Mouse (Mus musculus) forebrain, postnatal 0 days (tissue): ENCODE data around the gene Tmem9b. TPM values are rescaled to one million over a fixed set of nuclear protein-coding genes. Genes with fewer than 3 reads are reported as not detected.

Experiments used
- ATAC-seq: fragments of 200-750 bp; cut with Nextera tagmentation; 2 replicates; pipeline ENCODE4 v1.8.0; 2017; ENCODE audit warnings: mild to moderate bottlenecking, moderate library complexity
- DNase-seq: peaks from one replicate; pipeline ENCODE4 v3.0.0-alpha.2; 2015
- H3K27ac ChIP-seq: fragments of 300-500 bp; sonication (generic); 2 replicates; pipeline ENCODE4 v1.5.1; 2014; ENCODE audit warnings: low read depth, mild to moderate bottlenecking, antibody characterized with exemption, low read length, moderate library complexity, mixed read lengths
- H3K27me3 ChIP-seq: fragments of 300-500 bp; sonication (generic); 2 replicates; pipeline ENCODE4 v1.6.1; 2014; ENCODE audit warnings: mild to moderate bottlenecking, low read length, mixed read lengths; ENCODE audit not compliant: insufficient read depth
- H3K36me3 ChIP-seq: fragments of 300-500 bp; sonication (generic); 2 replicates; pipeline ENCODE4 v1.6.1; 2014; ENCODE audit warnings: mild to moderate bottlenecking, moderate library complexity; ENCODE audit not compliant: insufficient read depth
- H3K4me1 ChIP-seq: fragments of 300-500 bp; sonication (generic); 2 replicates; pipeline ENCODE4 v1.6.1; 2014; ENCODE audit warnings: antibody characterized with exemption; ENCODE audit not compliant: insufficient read depth
- H3K4me2 ChIP-seq: fragments of 300-500 bp; sonication (generic); 2 replicates; pipeline ENCODE4 v1.6.1; 2014; ENCODE audit warnings: low read depth, mild to moderate bottlenecking, moderate library complexity
- H3K4me3 ChIP-seq: fragments of 300-500 bp; sonication (generic); 2 replicates; pipeline ENCODE4 v1.5.1; 2014; ENCODE audit warnings: low read depth, low read length, mixed read lengths
- H3K9ac ChIP-seq: fragments of 300-500 bp; sonication (generic); 2 replicates; pipeline ENCODE4 v1.6.1; 2014; ENCODE audit warnings: mild to moderate bottlenecking
- H3K9me3 ChIP-seq: fragments of 300-500 bp; sonication (generic); 2 replicates; pipeline ENCODE4 v1.6.1; 2016; ENCODE audit warnings: low read length
- CTCF ChIP-seq: sonication (generic); IDR thresholded peaks from 2 replicates; pipeline ENCODE4 v1.5.1; 2016; ENCODE audit warnings: antibody characterized with exemption, control low read depth, low read depth
- WGBS: fragments of 180-500 bp; shearing (Covaris S2); extraction: QIAGEN DNeasy Blood & Tissue Kit; methylation state at CpG from one replicate; pipeline ENCODE4 v1.1.7; 2014; 5-methylcytosine and 5-hydroxymethylcytosine counted together
- polyA plus RNA-seq: library from polyadenylated mRNA; unstranded; fragments of >200 nt; fragmentation: Nextera tagmentation; extraction: Ambion mirVana; gene quantifications from 2 replicates; pipeline ENCODE4 v1.2.1, GENCODE M21; 2015
- total RNA-seq: library from RNA; depleted of rRNA; stranded (reverse); fragments of >200 nt; gene quantifications from 2 replicates; pipeline ENCODE4 v1.2.3, GENCODE M21; 2014; rRNA removed

Tmem9b gene
- total RNA-seq, result 109 and 139 TPM in 2 replicates
- polyA plus RNA-seq, result 157 and 178 TPM in 2 replicates

GRCm38 (mm10) chr7:109752008-109752925, at the start of gene Tmem9b:
Gene Tmem9b, minus strand, starts transcription at chr7:109752875.
- Histone ChIP-seq H3K4me3 (peak within 1 kb of the TSS; percentile 57), H3K4me1 (peaks cover 11% of the 10 kb centered on the region), H3K27me3 (no peaks in the 10 kb centered on the region), H3K9ac (peak within 1 kb of the TSS; percentile 83), H3K27ac (peak within 1 kb of the TSS; percentile 76), H3K36me3 (0 out of 2 replicates have a peak, but pooled peaks cover 8% of the 10 kb centered on the region), H3K4me2 (peak within 1 kb of the TSS; percentile 91), H3K9me3 (no peaks in the 10 kb centered on the region)
- ATAC-seq (peak; percentile 94), DNase-seq (peak; percentile 86)
- 3% methylated on average over 72 of the region's 74 CpGs for WGBS
- TF ChIP-seq CTCF, result 0 out of 2 replicates have a peak, but pooled peaks have one; percentile 15

GRCm38 (mm10) chr7:109800626-109801025, 48.0 kb upstream of the Tmem9b start:
- Histone ChIP-seq H3K4me1 (no peaks in the 10 kb centered on the region), H3K36me3 (no peaks in the 10 kb centered on the region), H3K9me3 (no peaks in the 10 kb centered on the region), H3K4me3 (no peak overlapping the region), H3K9ac (no peak overlapping the region), H3K27me3 (no peaks in the 10 kb centered on the region), H3K27ac (no peak overlapping the region), H3K4me2 (no peak overlapping the region)
- 88% methylated on average over 4 of the region's 4 CpGs for WGBS
- no peak for DNase-seq
- no peak for TF ChIP-seq CTCF
- ATAC-seq, result no peak

GRCm38 (mm10) chr7:109799168-109799567, 46.5 kb upstream of the Tmem9b start:
- WGBS, result 65% methylated on average over 11 of the region's 11 CpGs
- Histone ChIP-seq H3K27me3 (no peaks in the 10 kb centered on the region), H3K4me1 (no peaks in the 10 kb centered on the region), H3K9ac (no peak overlapping the region), H3K9me3 (no peaks in the 10 kb centered on the region), H3K4me3 (no peak overlapping the region), H3K27ac (no peak overlapping the region), H3K36me3 (no peaks in the 10 kb centered on the region), H3K4me2 (no peak overlapping the region)
- DNase-seq, result no peak
- no peak for TF ChIP-seq CTCF
- ATAC-seq, result no peak

GRCm38 (mm10) chr7:109795564-109795963, 42.9 kb upstream of the Tmem9b start:
- Histone ChIP-seq H3K27me3 (no peaks in the 10 kb centered on the region), H3K4me2 (no peak overlapping the region), H3K4me1 (no peaks in the 10 kb centered on the region), H3K36me3 (no peaks in the 10 kb centered on the region), H3K27ac (no peak overlapping the region), H3K4me3 (no peak overlapping the region), H3K9me3 (no peaks in the 10 kb centered on the region), H3K9ac (no peak overlapping the region)
- no peak for TF ChIP-seq CTCF
- ATAC-seq (no peak), DNase-seq (no peak)
- 84% methylated on average over 5 of the region's 5 CpGs for WGBS

GRCm38 (mm10) chr7:109794556-109794955, 41.9 kb upstream of the Tmem9b start:
- 65% methylated on average over 2 of the region's 2 CpGs for WGBS
- Histone ChIP-seq H3K27ac (no peak overlapping the region), H3K9ac (no peak overlapping the region), H3K27me3 (no peaks in the 10 kb centered on the region), H3K4me1 (no peaks in the 10 kb centered on the region), H3K36me3 (no peaks in the 10 kb centered on the region), H3K4me3 (no peak overlapping the region), H3K9me3 (no peaks in the 10 kb centered on the region), H3K4me2 (no peak overlapping the region)
- no peak for TF ChIP-seq CTCF
- 0 out of 2 replicates have a peak, but pooled peaks have one; percentile 20 for ATAC-seq
- DNase-seq, result no peak

- 75% methylated on average over 2 of the region's 2 CpGs for WGBS
- Histone ChIP-seq H3K27ac (no peak overlapping the region), H3K27me3 (no peaks in the 10 kb centered on the region), H3K4me3 (no peak overlapping the region), H3K36me3 (no peaks in the 10 kb centered on the region), H3K9me3 (no peaks in the 10 kb centered on the region), H3K9ac (no peak overlapping the region), H3K4me1 (no peaks in the 10 kb centered on the region), H3K4me2 (no peak overlapping the region)
- no peak for ATAC-seq
- peak; percentile 75 for TF ChIP-seq CTCF
- peak; percentile 63 for DNase-seq
These were observed 40.1 kb upstream of the Tmem9b start for GRCm38 (mm10) chr7:109792759-109793158.

- Histone ChIP-seq H3K9ac (no peak overlapping the region), H3K27me3 (no peaks in the 10 kb centered on the region), H3K27ac (no peak overlapping the region), H3K4me3 (no peak overlapping the region), H3K36me3 (no peaks in the 10 kb centered on the region), H3K9me3 (no peaks in the 10 kb centered on the region), H3K4me2 (no peak overlapping the region), H3K4me1 (no peaks in the 10 kb centered on the region)
- WGBS, result 85% methylated on average over 3 of the region's 3 CpGs
- TF ChIP-seq CTCF, result no peak
- DNase-seq, result no peak
- no peak for ATAC-seq
These were observed 38.1 kb upstream of the Tmem9b start for GRCm38 (mm10) chr7:109790818-109791217.
